Comparison of ENCODE assay signal across 19 mouse cellular contexts in genomic region chr2:17650147-17650834, GRCm38 (mm10).
DNase-seq lines count a peak whose midpoint lies in the region; ATAC-seq and TF ChIP-seq lines count a peak whose summit lies in the region.
"Had no signal": no experiment of that assay in that cellular context is flagged by ENCODE, and none has a peak within 500 bp of the region (broad histone marks: within the 10 kb centered on the region; RNA-seq: fewer than 3 reads in every experiment).

No protein-coding gene starts in this region.

- no peak overlapping the region for H3K4me2 ChIP-seq in hindbrain, postnatal 0 days (ENCODE audit: low read depth, low read length)
- no peak overlapping the region for H3K4me2 ChIP-seq in hindbrain, embryonic 14.5 days (replicated peaks)
- no peak overlapping the region for H3K4me2 ChIP-seq in neural tube, embryonic 14.5 days (ENCODE audit: low read depth, low read length)
- no peak overlapping the region for H3K4me2 ChIP-seq in neural tube, embryonic 15.5 days
- H3K4me2 ChIP-seq: hindbrain, embryonic 15.5 days; liver, embryonic 13.5 days had no signal

- no peak overlapping the region for H3K9ac ChIP-seq in hindbrain, postnatal 0 days (replicated peaks; ENCODE audit: low read length)
- H3K9ac ChIP-seq in hindbrain, embryonic 14.5 days: no peak overlapping the region
- H3K9ac ChIP-seq in neural tube, embryonic 14.5 days (replicated peaks; ENCODE audit: low read depth, low read length): no peak overlapping the region
- H3K9ac ChIP-seq in neural tube, embryonic 15.5 days (replicated peaks): no peak overlapping the region
- H3K9ac ChIP-seq: hindbrain, embryonic 15.5 days; liver, embryonic 13.5 days had no signal

- DNase-seq in hindbrain, postnatal 0 days (ENCODE audit: low spot score): no peak
- no peak for DNase-seq in hindbrain, embryonic 14.5 days (ENCODE audit: low spot score)
- peak; percentile 87 to 94 for DNase-seq in cerebellum, postnatal 10 days
- no peak for DNase-seq in adrenal gland, postnatal 4 days (ENCODE audit: low spot score in 2 of 2)
- DNase-seq in embryo, embryonic 9.5 days (ENCODE audit: extremely low spot score): no peak
- DNase-seq in B cell, adult 2 months: no peak
- DNase-seq: adrenal gland, postnatal 25 days; gastrocnemius, adult 2 months; heart, postnatal 10 days; liver, embryonic 13.5 days; thymus, postnatal 36 days had no signal

- no peak for TF ChIP-seq CTCF in hindbrain, postnatal 0 days (IDR thresholded peaks at IDR 0.05; ENCODE audit: low read depth)

- H3K36me3 ChIP-seq in hindbrain, postnatal 0 days (ENCODE audit: insufficient read depth, low read length): no peaks in the 10 kb centered on the region
- no peaks in the 10 kb centered on the region for H3K36me3 ChIP-seq in hindbrain, embryonic 14.5 days (replicated peaks; ENCODE audit: control insufficient read depth, insufficient read depth)
- no peaks in the 10 kb centered on the region for H3K36me3 ChIP-seq in neural tube, embryonic 14.5 days (ENCODE audit: control insufficient read depth, insufficient read depth, low read length)
- no peaks in the 10 kb centered on the region for H3K36me3 ChIP-seq in neural tube, embryonic 15.5 days
- H3K36me3 ChIP-seq: embryonic facial prominence, embryonic 10.5 days; G1E; hindbrain, embryonic 15.5 days; liver, embryonic 13.5 days had no signal

- no peaks in the 10 kb centered on the region for H3K9me3 ChIP-seq in hindbrain, postnatal 0 days (ENCODE audit: low read length)
- H3K9me3 ChIP-seq in hindbrain, embryonic 14.5 days (ENCODE audit: control insufficient read depth, low read length): 0 out of 2 replicates have a peak, but pooled peaks cover 3% of the 10 kb centered on the region
- no peaks in the 10 kb centered on the region for H3K9me3 ChIP-seq in neural tube, embryonic 14.5 days (ENCODE audit: control insufficient read depth, low read length)
- H3K9me3 ChIP-seq in neural tube, embryonic 15.5 days (replicated peaks): no peaks in the 10 kb centered on the region
- H3K9me3 ChIP-seq: embryonic facial prominence, embryonic 10.5 days; G1E; hindbrain, embryonic 15.5 days; liver, embryonic 13.5 days had no signal

- H3K27ac ChIP-seq in hindbrain, postnatal 0 days: peak overlapping the region; percentile 11; the same call in 1 of the 2 replicates
- H3K27ac ChIP-seq in hindbrain, embryonic 14.5 days: no peak overlapping the region
- H3K27ac ChIP-seq in neural tube, embryonic 14.5 days (ENCODE audit: low read depth, low read length): no peak overlapping the region
- no peak overlapping the region for H3K27ac ChIP-seq in neural tube, embryonic 15.5 days (replicated peaks)
- H3K27ac ChIP-seq: embryonic facial prominence, embryonic 10.5 days; gastrocnemius, adult 2 months; hindbrain, embryonic 15.5 days; liver, embryonic 13.5 days had no signal

- peak; percentile 76 for ATAC-seq in hindbrain, postnatal 0 days
- ATAC-seq in hindbrain, embryonic 14.5 days (ENCODE audit: low FRiP score): no peak
- 0 out of 2 replicates have a peak, but pooled peaks have one; percentile 21 for ATAC-seq in neural tube, embryonic 14.5 days (ENCODE audit: low read depth)
- ATAC-seq in neural tube, embryonic 15.5 days (ENCODE audit: low FRiP score): no peak
- ATAC-seq: forebrain, embryonic 16.5 days; lung, postnatal 0 days had no signal

- H3K4me1 ChIP-seq in hindbrain, postnatal 0 days (ENCODE audit: insufficient read depth, low read length): no peaks in the 10 kb centered on the region
- no peaks in the 10 kb centered on the region for H3K4me1 ChIP-seq in hindbrain, embryonic 14.5 days (replicated peaks; ENCODE audit: control insufficient read depth, insufficient read depth, low read length)
- peaks cover 2% of the 10 kb centered on the region; the same call in 1 of the 2 replicates for H3K4me1 ChIP-seq in neural tube, embryonic 14.5 days (ENCODE audit: control insufficient read depth, insufficient read depth, low read length)
- H3K4me1 ChIP-seq in neural tube, embryonic 15.5 days: peaks cover 14% of the 10 kb centered on the region
- H3K4me1 ChIP-seq: hindbrain, embryonic 15.5 days; liver, embryonic 13.5 days had no signal

- H3K27me3 ChIP-seq in hindbrain, postnatal 0 days (ENCODE audit: insufficient read depth, low read length): no peaks in the 10 kb centered on the region
- no peaks in the 10 kb centered on the region for H3K27me3 ChIP-seq in hindbrain, embryonic 14.5 days (ENCODE audit: control insufficient read depth, insufficient read depth, low read length)
- no peaks in the 10 kb centered on the region for H3K27me3 ChIP-seq in neural tube, embryonic 14.5 days (ENCODE audit: control insufficient read depth, insufficient read depth, low read length)
- H3K27me3 ChIP-seq in neural tube, embryonic 15.5 days (replicated peaks): no peaks in the 10 kb centered on the region
- H3K27me3 ChIP-seq: hindbrain, embryonic 15.5 days; liver, embryonic 13.5 days had no signal

- WGBS in hindbrain, postnatal 0 days: 50% methylated on average over 10 of the region's 10 CpGs
- 60% methylated on average over 10 of the region's 10 CpGs for WGBS in hindbrain, embryonic 14.5 days
- 29% methylated on average over 10 of the region's 10 CpGs for WGBS in neural tube, embryonic 14.5 days
- WGBS in neural tube, embryonic 15.5 days: 29% methylated on average over 10 of the region's 10 CpGs

- no peak overlapping the region for H3K4me3 ChIP-seq in hindbrain, postnatal 0 days (ENCODE audit: low read length)
- H3K4me3 ChIP-seq in hindbrain, embryonic 14.5 days (replicated peaks; ENCODE audit: low read length): no peak overlapping the region
- H3K4me3 ChIP-seq in neural tube, embryonic 14.5 days (ENCODE audit: low read depth, low read length): no peak overlapping the region
- H3K4me3 ChIP-seq in neural tube, embryonic 15.5 days (replicated peaks): no peak overlapping the region
- H3K4me3 ChIP-seq: embryonic facial prominence, embryonic 10.5 days; erythroblast, embryonic 14.5 days; gastrocnemius, adult 2 months; hindbrain, embryonic 15.5 days; liver, embryonic 13.5 days had no signal

Comparison
In these comparisons a context has a peak if more than half of its experiments do, and no peak if none do; other contexts are left out.
1. ATAC-seq: peak in hindbrain, postnatal 0 days (single experiment) and neural tube, embryonic 14.5 days (single experiment); none in hindbrain, embryonic 14.5 days (single experiment) and neural tube, embryonic 15.5 days (single experiment).
2. DNase-seq: peak in cerebellum, postnatal 10 days (2 of 2); none in hindbrain, postnatal 0 days (single experiment), hindbrain, embryonic 14.5 days (single experiment), adrenal gland, postnatal 4 days (0 of 2), embryo, embryonic 9.5 days (single experiment) and B cell, adult 2 months (0 of 2).